Mouse (Mus musculus) hindbrain, embryonic 15.5 days (tissue): ENCODE results near the gene Mtcp1. TPM values are rescaled to one million over a fixed set of nuclear protein-coding genes. Genes with fewer than 3 reads are reported as not detected.

Source experiments
- ATAC-seq: fragments of 200-750 bp; cut with Nextera tagmentation; 2 replicates; pipeline ENCODE4 v1.8.0; 2017; ENCODE audit warnings: low read depth, moderate number of reproducible peaks, moderate TSS enrichment; ENCODE audit not compliant: low FRiP score
- H3K27ac ChIP-seq: fragments of 300-500 bp; sonication (generic); replicated peaks from 2 replicates; pipeline ENCODE4 v1.5.1; 2015; ENCODE audit warnings: mild to moderate bottlenecking, inconsistent platforms
- H3K27me3 ChIP-seq: fragments of 300-500 bp; sonication (generic); 2 replicates; pipeline ENCODE4 v1.6.1; 2015; ENCODE audit warnings: control low read depth, inconsistent platforms
- H3K36me3 ChIP-seq: fragments of 300-500 bp; sonication (generic); 2 replicates; pipeline ENCODE4 v1.6.1; 2015; ENCODE audit warnings: control low read depth, inconsistent platforms
- H3K4me1 ChIP-seq: fragments of 300-500 bp; sonication (generic); replicated peaks from 2 replicates; pipeline ENCODE4 v1.6.1; 2015; ENCODE audit warnings: control low read depth, inconsistent platforms
- H3K4me2 ChIP-seq: fragments of 300-500 bp; sonication (generic); 2 replicates; pipeline ENCODE4 v1.6.1; 2015; ENCODE audit warnings: moderate library complexity, mild to moderate bottlenecking, inconsistent platforms
- H3K4me3 ChIP-seq: fragments of 300-500 bp; sonication (generic); 2 replicates; pipeline ENCODE4 v1.5.1; 2015; ENCODE audit warnings: mild to moderate bottlenecking, inconsistent platforms
- H3K9ac ChIP-seq: fragments of 300-500 bp; sonication (generic); 2 replicates; pipeline ENCODE4 v1.6.1; 2015; ENCODE audit warnings: inconsistent platforms
- H3K9me3 ChIP-seq: fragments of 300-500 bp; sonication (generic); 2 replicates; pipeline ENCODE4 v1.6.1; 2016; ENCODE audit warnings: control low read depth, inconsistent platforms
- WGBS: fragments of 180-500 bp; shearing (Covaris S2); methylation state at CpG from one replicate; pipeline ENCODE4 v1.1.7; 2015; 5-methylcytosine and 5-hydroxymethylcytosine counted together
- polyA plus RNA-seq: library from polyadenylated mRNA; unstranded; fragments of >200 nt; fragmentation: Nextera tagmentation; extraction: Ambion mirVana; gene quantifications from 2 replicates; pipeline ENCODE4 v1.2.1, GENCODE M21; 2015

Gene Mtcp1
- polyA plus RNA-seq = 5.9 and 6.0 TPM in 2 replicates

GRCm38 (mm10) chrX:75415936-75416785 is at the start of gene Mtcp1, which contains the start of the genes Cmc4 and Brcc3:
Mtcp1 (minus strand) TSS chrX:75416588.
Cmc4 (minus strand) TSS chrX:75416584.
Brcc3 (plus strand) TSS chrX:75416628.
- Histone ChIP-seq H3K27me3 (no peaks in the 10 kb centered on the region), H3K27ac (peak within 1 kb of the TSS; percentile 89), H3K4me3 (peak within 1 kb of the TSS; percentile 58), H3K9me3 (no peaks in the 10 kb centered on the region), H3K9ac (peak within 1 kb of the TSS; percentile 54), H3K36me3 (no peaks in the 10 kb centered on the region), H3K4me1 (peaks cover 7% of the 10 kb centered on the region), H3K4me2 (peak within 1 kb of the TSS; percentile 56)
- 13% methylated on average over 52 of the region's 52 CpGs for WGBS
- ATAC-seq = peak; percentile 100

GRCm38 (mm10) chrX:75454597-75454996 is 38.2 kb upstream of the Mtcp1 start:
- Histone ChIP-seq H3K9me3 (no peaks in the 10 kb centered on the region), H3K36me3 (peaks cover 25% of the 10 kb centered on the region), H3K4me3 (no peak overlapping the region), H3K4me2 (no peak overlapping the region), H3K4me1 (no peaks in the 10 kb centered on the region), H3K27ac (no peak overlapping the region), H3K9ac (no peak overlapping the region), H3K27me3 (no peaks in the 10 kb centered on the region)
- no peak for ATAC-seq
- WGBS = 95% methylated on average over 1 of the region's 1 CpGs

- H3K4me1 ChIP-seq = 0 out of 2 replicates have a peak, but pooled peaks cover under 1% of the 10 kb centered on the region
- no peaks in the 10 kb centered on the region for H3K27me3 ChIP-seq
- WGBS = 88% methylated on average over 1 of the region's 1 CpGs
- no peak overlapping the region for H3K27ac ChIP-seq
- ATAC-seq = no peak
- H3K4me3 ChIP-seq = no peak overlapping the region
- no peaks in the 10 kb centered on the region for H3K36me3 ChIP-seq
- no peaks in the 10 kb centered on the region for H3K9me3 ChIP-seq
- H3K4me2 ChIP-seq = no peak overlapping the region
- no peak overlapping the region for H3K9ac ChIP-seq
Observed at GRCm38 (mm10) chrX:75409711-75410110, 6.7 kb downstream of the Mtcp1 start.

- ATAC-seq = no peak
Observed at GRCm38 (mm10) chrX:75403350-75403749, 13.0 kb downstream of the Mtcp1 start.

GRCm38 (mm10) chrX:75402668-75403067 is 13.7 kb downstream of the Mtcp1 start:
- Histone ChIP-seq H3K4me1 (no peaks in the 10 kb centered on the region), H3K36me3 (no peaks in the 10 kb centered on the region), H3K9me3 (no peaks in the 10 kb centered on the region), H3K4me2 (no peak overlapping the region), H3K27ac (no peak overlapping the region), H3K9ac (no peak overlapping the region), H3K4me3 (no peak overlapping the region), H3K27me3 (no peaks in the 10 kb centered on the region)
- ATAC-seq = no peak
- 81% methylated on average over 2 of the region's 2 CpGs for WGBS

More at GRCm38 (mm10) chrX:75403350-75403749, 13.0 kb downstream of the Mtcp1 start:
- Histone ChIP-seq H3K36me3 (no peaks in the 10 kb centered on the region), H3K4me3 (no peak overlapping the region), H3K4me1 (no peaks in the 10 kb centered on the region), H3K9me3 (no peaks in the 10 kb centered on the region), H3K27me3 (no peaks in the 10 kb centered on the region), H3K9ac (no peak overlapping the region), H3K27ac (no peak overlapping the region), H3K4me2 (no peak overlapping the region)

- H3K27ac ChIP-seq = no peak overlapping the region
- 97% methylated on average over 1 of the region's 1 CpGs for WGBS
- H3K36me3 ChIP-seq = 0 out of 2 replicates have a peak, but pooled peaks cover 3% of the 10 kb centered on the region
- no peak overlapping the region for H3K9ac ChIP-seq
- no peak overlapping the region for H3K4me2 ChIP-seq
- no peaks in the 10 kb centered on the region for H3K27me3 ChIP-seq
- no peak for ATAC-seq
- no peak overlapping the region for H3K4me3 ChIP-seq
- no peaks in the 10 kb centered on the region for H3K4me1 ChIP-seq
- H3K9me3 ChIP-seq = no peaks in the 10 kb centered on the region
Observed at GRCm38 (mm10) chrX:75399471-75399870, 16.9 kb downstream of the Mtcp1 start.

- 13% methylated on average over 24 of the region's 25 CpGs for WGBS
- Histone ChIP-seq H3K9me3 (no peaks in the 10 kb centered on the region), H3K36me3 (no peaks in the 10 kb centered on the region), H3K27ac (peak within 1 kb of the TSS; percentile 76), H3K27me3 (no peaks in the 10 kb centered on the region), H3K4me3 (peak within 1 kb of the TSS; percentile 56), H3K4me1 (no peaks in the 10 kb centered on the region), H3K4me2 (peak within 1 kb of the TSS; percentile 54), H3K9ac (peak within 1 kb of the TSS; percentile 56)
- ATAC-seq = peak; percentile 97
Observed at GRCm38 (mm10) chrX:75382195-75382771, 34.1 kb downstream of the Mtcp1 start, which contains the start of the genes Fundc2 and F8. Fundc2 (plus strand) TSS chrX:75382399. F8 (minus strand) TSS chrX:75382615.

- Histone ChIP-seq H3K9me3 (no peaks in the 10 kb centered on the region), H3K4me3 (peak overlapping the region; percentile 56), H3K9ac (peak overlapping the region; percentile 46; the same call in 1 of the 2 replicates), H3K4me2 (peak overlapping the region; percentile 54), H3K36me3 (no peaks in the 10 kb centered on the region), H3K27me3 (no peaks in the 10 kb centered on the region), H3K27ac (peak overlapping the region; percentile 76; the same call in 1 of the 2 replicates), H3K4me1 (no peaks in the 10 kb centered on the region)
- WGBS = 72% methylated on average over 5 of the region's 5 CpGs
- no peak for ATAC-seq
Observed at GRCm38 (mm10) chrX:75381699-75382098, 34.7 kb downstream of the Mtcp1 start.

GRCm38 (mm10) chrX:75381176-75381575 is 35.2 kb downstream of the Mtcp1 start:
- no peak overlapping the region for H3K4me2 ChIP-seq
- WGBS = 94% methylated on average over 1 of the region's 1 CpGs
- no peaks in the 10 kb centered on the region for H3K27me3 ChIP-seq
- H3K4me1 ChIP-seq = no peaks in the 10 kb centered on the region
- H3K9me3 ChIP-seq = no peaks in the 10 kb centered on the region
- H3K4me3 ChIP-seq = no peak overlapping the region
- no peak overlapping the region for H3K9ac ChIP-seq
- no peak overlapping the region for H3K27ac ChIP-seq
- H3K36me3 ChIP-seq = no peaks in the 10 kb centered on the region
- ATAC-seq = no peak

- H3K4me1 ChIP-seq = no peaks in the 10 kb centered on the region
- H3K4me2 ChIP-seq = no peak overlapping the region
- no peaks in the 10 kb centered on the region for H3K9me3 ChIP-seq
- no peaks in the 10 kb centered on the region for H3K36me3 ChIP-seq
- H3K9ac ChIP-seq = no peak overlapping the region
- no peaks in the 10 kb centered on the region for H3K27me3 ChIP-seq
- no peak for ATAC-seq
- H3K27ac ChIP-seq = no peak overlapping the region
- no peak overlapping the region for H3K4me3 ChIP-seq
Observed at GRCm38 (mm10) chrX:75376815-75377214, 39.6 kb downstream of the Mtcp1 start.

- 86% methylated on average over 2 of the region's 2 CpGs for WGBS
- no peak overlapping the region for H3K4me2 ChIP-seq
- no peak overlapping the region for H3K9ac ChIP-seq
Observed at GRCm38 (mm10) chrX:75372666-75373425, 43.5 kb downstream of the Mtcp1 start.

GRCm38 (mm10) chrX:75370197-75370596 is 46.2 kb downstream of the Mtcp1 start:
- Histone ChIP-seq H3K27ac (no peak overlapping the region), H3K36me3 (no peaks in the 10 kb centered on the region), H3K4me1 (no peaks in the 10 kb centered on the region), H3K9ac (no peak overlapping the region), H3K27me3 (no peaks in the 10 kb centered on the region), H3K4me3 (no peak overlapping the region), H3K9me3 (no peaks in the 10 kb centered on the region), H3K4me2 (no peak overlapping the region)
- ATAC-seq = no peak

More at GRCm38 (mm10) chrX:75372666-75373425, 43.5 kb downstream of the Mtcp1 start:
- no peaks in the 10 kb centered on the region for H3K9me3 ChIP-seq
- no peak for ATAC-seq
- H3K27ac ChIP-seq = no peak overlapping the region
- no peaks in the 10 kb centered on the region for H3K36me3 ChIP-seq
- no peaks in the 10 kb centered on the region for H3K27me3 ChIP-seq
- no peaks in the 10 kb centered on the region for H3K4me1 ChIP-seq
- H3K4me3 ChIP-seq = no peak overlapping the region
